Mouse (Mus musculus) lung, embryonic 14.5 days (tissue): ENCODE measurements around the gene Arl14. TPM values are rescaled to one million over a fixed set of nuclear protein-coding genes. Genes with fewer than 3 reads are reported as not detected.

Source experiments
- ATAC-seq: fragments of 200-750 bp; cut with Nextera tagmentation; 2 replicates; pipeline ENCODE4 v1.8.0; 2017; ENCODE audit warnings: mild to moderate bottlenecking, moderate TSS enrichment, moderate library complexity; ENCODE audit not compliant: insufficient read depth
- DNase-seq: peaks from one replicate; pipeline ENCODE4 v3.0.0-alpha.2; 2015
- H3K27ac ChIP-seq: fragments of 300-500 bp; sonication (generic); 2 replicates; pipeline ENCODE4 v1.5.1; 2014; ENCODE audit warnings: low read depth, mild to moderate bottlenecking, moderate library complexity
- H3K27me3 ChIP-seq: fragments of 300-500 bp; sonication (generic); 2 replicates; pipeline ENCODE4 v1.6.1; 2014; ENCODE audit warnings: low read length, control low read depth; ENCODE audit not compliant: insufficient read depth
- H3K36me3 ChIP-seq: fragments of 300-500 bp; sonication (generic); 2 replicates; pipeline ENCODE4 v1.6.1; 2014; ENCODE audit warnings: control low read depth; ENCODE audit not compliant: insufficient read depth
- H3K4me1 ChIP-seq: fragments of 300-500 bp; sonication (generic); 2 replicates; pipeline ENCODE4 v1.6.1; 2014; ENCODE audit warnings: antibody characterized with exemption, control low read depth; ENCODE audit not compliant: insufficient read depth
- H3K4me2 ChIP-seq: fragments of 300-500 bp; sonication (generic); 2 replicates; pipeline ENCODE4 v1.6.1; 2014; ENCODE audit warnings: mild to moderate bottlenecking
- H3K4me3 ChIP-seq: fragments of 300-500 bp; sonication (generic); 2 replicates; pipeline ENCODE4 v1.5.1; 2014; ENCODE audit warnings: low read depth, low read length
- H3K9ac ChIP-seq: fragments of 300-500 bp; sonication (generic); 2 replicates; pipeline ENCODE4 v1.6.1; 2014
- H3K9me3 ChIP-seq: fragments of 300-500 bp; sonication (generic); 2 replicates; pipeline ENCODE4 v1.6.1; 2016; ENCODE audit warnings: low read depth, low read length, control low read depth
- CTCF ChIP-seq: IDR thresholded peaks from 2 replicates; pipeline ENCODE4 v1.5.1; 2016; ENCODE audit warnings: antibody characterized with exemption, low read depth
- WGBS: fragments of 180-500 bp; shearing (Covaris S2); extraction: QIAGEN DNeasy Blood & Tissue Kit; methylation state at CpG from one replicate; pipeline ENCODE4 v1.1.7; 2014; 5-methylcytosine and 5-hydroxymethylcytosine counted together
- polyA plus RNA-seq: library from polyadenylated mRNA; unstranded; fragments of >200 nt; fragmentation: Nextera tagmentation; extraction: Ambion mirVana; gene quantifications from 2 replicates; pipeline ENCODE4 v1.2.1, GENCODE M21; 2014

The Arl14 gene
- polyA plus RNA-seq, 1 experiment from 2014 or later, result 1.8 TPM

- TF ChIP-seq CTCF, result no peak
Measured at GRCm38 (mm10) chr3:69213465-69213864, 8.8 kb upstream of the Arl14 start.

GRCm38 (mm10) chr3:69214566-69214965, 7.7 kb upstream of the Arl14 start:
- no peak for ATAC-seq
- no peaks in the 10 kb centered on the region for H3K36me3 ChIP-seq
- H3K27ac ChIP-seq, result no peak overlapping the region
- H3K9me3 ChIP-seq, result peaks cover 3% of the 10 kb centered on the region; the same call in 1 of the 2 replicates
- no peaks in the 10 kb centered on the region for H3K4me1 ChIP-seq
- no peak for DNase-seq
- no peak overlapping the region for H3K4me2 ChIP-seq
- no peak overlapping the region for H3K9ac ChIP-seq
- WGBS, result 61% methylated on average over 5 of the region's 5 CpGs
- H3K27me3 ChIP-seq, result no peaks in the 10 kb centered on the region
- H3K4me3 ChIP-seq, result no peak overlapping the region
- no peak for TF ChIP-seq CTCF

More at GRCm38 (mm10) chr3:69213465-69213864, 8.8 kb upstream of the Arl14 start:
- Histone ChIP-seq H3K4me1 (no peaks in the 10 kb centered on the region), H3K36me3 (no peaks in the 10 kb centered on the region), H3K9me3 (peaks cover 3% of the 10 kb centered on the region; the same call in 1 of the 2 replicates), H3K9ac (no peak overlapping the region), H3K27me3 (no peaks in the 10 kb centered on the region), H3K4me2 (no peak overlapping the region), H3K4me3 (no peak overlapping the region), H3K27ac (no peak overlapping the region)
- DNase-seq (no peak), ATAC-seq (no peak)
- 85% methylated on average over 5 of the region's 5 CpGs for WGBS

- WGBS, result 64% methylated on average over 14 of the region's 14 CpGs
- no peak for TF ChIP-seq CTCF
- Histone ChIP-seq H3K27me3 (no peaks in the 10 kb centered on the region), H3K36me3 (no peaks in the 10 kb centered on the region), H3K9me3 (peaks cover 3% of the 10 kb centered on the region; the same call in 1 of the 2 replicates), H3K4me1 (no peaks in the 10 kb centered on the region), H3K4me2 (peak overlapping the region; percentile 49), H3K4me3 (peak overlapping the region; percentile 22), H3K9ac (no peak overlapping the region; the same call in 1 of the 2 replicates), H3K27ac (peak overlapping the region; percentile 67)
- DNase-seq, result no peak
- ATAC-seq, result no peak
Measured at GRCm38 (mm10) chr3:69222502-69222900, 282 bp downstream of the Arl14 start.

- Histone ChIP-seq H3K27ac (no peak overlapping the region; the same call in 1 of the 2 replicates), H3K9me3 (peaks cover 1% of the 10 kb centered on the region; the same call in 1 of the 2 replicates), H3K4me3 (peak overlapping the region; percentile 22), H3K9ac (no peak overlapping the region), H3K36me3 (no peaks in the 10 kb centered on the region), H3K27me3 (no peaks in the 10 kb centered on the region), H3K4me2 (peak overlapping the region; percentile 49), H3K4me1 (no peaks in the 10 kb centered on the region)
- TF ChIP-seq CTCF, result no peak
- WGBS, result 69% methylated on average over 7 of the region's 7 CpGs
- DNase-seq (no peak), ATAC-seq (no peak)
Measured at GRCm38 (mm10) chr3:69222987-69223386, 768 bp downstream of the Arl14 start.

GRCm38 (mm10) chr3:69223666-69224065, 1.4 kb downstream of the Arl14 start:
- H3K4me3 ChIP-seq, result no peak overlapping the region
- no peak for TF ChIP-seq CTCF
- no peak overlapping the region for H3K9ac ChIP-seq
- no peaks in the 10 kb centered on the region for H3K27me3 ChIP-seq
- peak overlapping the region; percentile 33 for H3K4me2 ChIP-seq
- DNase-seq (no peak), ATAC-seq (no peak)
- H3K27ac ChIP-seq, result no peak overlapping the region
- no peaks in the 10 kb centered on the region for H3K36me3 ChIP-seq
- 65% methylated on average over 8 of the region's 8 CpGs for WGBS
- H3K9me3 ChIP-seq, result no peaks in the 10 kb centered on the region
- H3K4me1 ChIP-seq, result no peaks in the 10 kb centered on the region

- H3K4me2 ChIP-seq, result no peak overlapping the region
- H3K9ac ChIP-seq, result no peak overlapping the region
- H3K36me3 ChIP-seq, result no peaks in the 10 kb centered on the region
- TF ChIP-seq CTCF, result no peak
- H3K9me3 ChIP-seq, result no peaks in the 10 kb centered on the region
- DNase-seq (no peak), ATAC-seq (no peak)
- no peaks in the 10 kb centered on the region for H3K27me3 ChIP-seq
- H3K4me1 ChIP-seq, result no peaks in the 10 kb centered on the region
- no peak overlapping the region for H3K4me3 ChIP-seq
- no peak overlapping the region for H3K27ac ChIP-seq
Measured at GRCm38 (mm10) chr3:69225019-69225418, 2.8 kb downstream of the Arl14 start.

GRCm38 (mm10) chr3:69226496-69226895, 4.3 kb downstream of the Arl14 start:
- Histone ChIP-seq H3K9me3 (no peaks in the 10 kb centered on the region), H3K27ac (no peak overlapping the region), H3K27me3 (no peaks in the 10 kb centered on the region), H3K4me2 (no peak overlapping the region), H3K9ac (no peak overlapping the region), H3K36me3 (no peaks in the 10 kb centered on the region), H3K4me1 (no peaks in the 10 kb centered on the region), H3K4me3 (no peak overlapping the region)
- DNase-seq (no peak), ATAC-seq (no peak)
- 49% methylated on average over 2 of the region's 2 CpGs for WGBS
- TF ChIP-seq CTCF, result no peak

GRCm38 (mm10) chr3:69228002-69228401, 5.8 kb downstream of the Arl14 start:
- no peak overlapping the region for H3K27ac ChIP-seq
- no peaks in the 10 kb centered on the region for H3K27me3 ChIP-seq
- DNase-seq, result no peak
- no peak overlapping the region for H3K9ac ChIP-seq
- H3K36me3 ChIP-seq, result no peaks in the 10 kb centered on the region
- no peak overlapping the region for H3K4me3 ChIP-seq
- no peak for TF ChIP-seq CTCF
- H3K9me3 ChIP-seq, result no peaks in the 10 kb centered on the region
- no peak for ATAC-seq
- WGBS, result 70% methylated on average over 1 of the region's 1 CpGs
- no peak overlapping the region for H3K4me2 ChIP-seq
- no peaks in the 10 kb centered on the region for H3K4me1 ChIP-seq
